Mouse (Mus musculus) intestine, embryonic 14.5 days (tissue): ENCODE measurements around the gene Abr. TPM values are rescaled to one million over a fixed set of nuclear protein-coding genes. Genes with fewer than 3 reads are reported as not detected.
A peak's percentile ranks its signal among the peaks of the same experiment; 100 is the strongest.

ENCODE experiments used
- ATAC-seq: fragments of 200-750 bp; cut with Nextera tagmentation; replicated peaks from 2 replicates; pipeline ENCODE4 v1.8.0; 2017; ENCODE audit warnings: low read depth, moderate number of reproducible peaks, moderate TSS enrichment, moderate library complexity; ENCODE audit not compliant: low FRiP score, low TSS enrichment
- DNase-seq: peaks from one replicate; pipeline ENCODE4 v3.0.0-alpha.2; 2018; ENCODE audit warnings: low spot score
- H3K27ac ChIP-seq: fragments of 300-500 bp; sonication (generic); 2 replicates; pipeline ENCODE4 v1.5.1; 2014; ENCODE audit warnings: low read depth, mild to moderate bottlenecking, control low read depth
- H3K27me3 ChIP-seq: fragments of 300-500 bp; sonication (generic); replicated peaks from 2 replicates; pipeline ENCODE4 v1.6.1; 2014; ENCODE audit warnings: low read length, control low read depth; ENCODE audit not compliant: control insufficient read depth, insufficient read depth
- H3K36me3 ChIP-seq: fragments of 300-500 bp; sonication (generic); 2 replicates; pipeline ENCODE4 v1.6.1; 2014; ENCODE audit warnings: low read length, control low read depth; ENCODE audit not compliant: control insufficient read depth, insufficient read depth
- H3K4me1 ChIP-seq: fragments of 300-500 bp; sonication (generic); replicated peaks from 2 replicates; pipeline ENCODE4 v1.6.1; 2014; ENCODE audit warnings: low read length, control low read depth, mixed read lengths; ENCODE audit not compliant: control insufficient read depth, insufficient read depth
- H3K4me2 ChIP-seq: fragments of 300-500 bp; sonication (generic); 2 replicates; pipeline ENCODE4 v1.6.1; 2014; ENCODE audit warnings: low read length
- H3K4me3 ChIP-seq: fragments of 300-500 bp; sonication (generic); 2 replicates; pipeline ENCODE4 v1.5.1; 2014; ENCODE audit warnings: low read depth, low read length, control low read depth, mixed read lengths
- H3K9ac ChIP-seq: fragments of 300-500 bp; sonication (generic); 2 replicates; pipeline ENCODE4 v1.6.1; 2014; ENCODE audit warnings: mild to moderate bottlenecking, low read length
- H3K9me3 ChIP-seq: fragments of 300-500 bp; sonication (generic); 2 replicates; pipeline ENCODE4 v1.6.1; 2016; ENCODE audit warnings: low read length, control low read depth; ENCODE audit not compliant: control insufficient read depth
- WGBS: fragments of 180-500 bp; shearing (Covaris S2); extraction: QIAGEN DNeasy Blood & Tissue Kit; methylation state at CpG from one replicate; pipeline ENCODE4 v1.1.7; 2014; 5-methylcytosine and 5-hydroxymethylcytosine counted together
- polyA plus RNA-seq: library from polyadenylated mRNA; unstranded; fragments of >200 nt; fragmentation: Nextera tagmentation; extraction: Ambion mirVana; gene quantifications from 2 replicates; pipeline ENCODE4 v1.2.1, GENCODE M21; 2014

Gene Abr
- polyA plus RNA-seq, 1 experiment from 2014 or later: 44.3 TPM

DNA sequence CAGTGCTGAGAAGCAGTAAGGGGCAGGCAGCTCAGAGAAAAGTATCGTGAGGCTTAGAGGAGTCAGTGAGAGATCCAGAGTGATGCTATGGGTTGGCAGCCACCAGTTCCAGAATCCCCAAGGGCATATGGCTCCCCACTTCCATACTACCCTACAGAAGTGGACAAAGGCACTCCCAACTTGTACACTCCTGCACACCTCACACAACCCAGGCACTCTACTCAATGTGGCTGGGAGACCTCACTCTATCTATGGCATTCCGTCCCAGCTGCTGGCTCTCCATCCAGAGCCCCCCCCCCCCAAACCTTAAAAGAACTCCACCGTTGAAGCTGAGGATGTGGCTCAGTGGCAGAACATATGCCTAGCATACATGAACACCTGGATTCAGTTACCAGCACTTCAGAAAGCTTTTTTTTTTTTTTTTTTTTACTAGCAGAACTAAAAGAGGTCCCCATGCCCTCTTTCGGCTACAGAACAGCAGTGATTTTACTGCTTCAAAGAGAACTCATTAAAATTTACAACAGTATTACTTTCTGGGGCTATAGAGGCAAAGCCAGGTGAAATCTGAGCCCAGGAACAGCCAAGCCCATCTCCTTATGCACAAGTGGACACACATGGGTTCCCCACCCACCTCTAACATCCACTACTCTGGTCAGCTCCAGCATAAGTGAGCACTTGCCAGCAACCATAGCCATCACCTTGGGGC, 96.3 kb downstream of the Abr start:
- Histone ChIP-seq H3K4me1 (peaks cover 16% of the 10 kb centered on the region), H3K27ac (no peak overlapping the region), H3K9ac (no peak overlapping the region), H3K36me3 (no peaks in the 10 kb centered on the region), H3K27me3 (no peaks in the 10 kb centered on the region), H3K9me3 (no peaks in the 10 kb centered on the region), H3K4me2 (no peak overlapping the region), H3K4me3 (no peak overlapping the region)
- no peak for DNase-seq
- no peak for ATAC-seq
- WGBS: 80% methylated on average over 4 of the region's 4 CpGs

- no peak for ATAC-seq
- no peak overlapping the region for H3K9ac ChIP-seq
- H3K9me3 ChIP-seq: no peaks in the 10 kb centered on the region
- WGBS: 11% methylated on average over 8 of the region's 8 CpGs
- peaks cover 11% of the 10 kb centered on the region for H3K4me1 ChIP-seq
- no peaks in the 10 kb centered on the region for H3K27me3 ChIP-seq
- H3K4me2 ChIP-seq: no peak overlapping the region
- DNase-seq: peak; percentile 75
- H3K4me3 ChIP-seq: no peak overlapping the region
- no peaks in the 10 kb centered on the region for H3K36me3 ChIP-seq
- no peak overlapping the region for H3K27ac ChIP-seq
Measured at GRCm38 (mm10) chr11:76524947-76525346, 97.2 kb downstream of the Abr start.

- H3K4me2 ChIP-seq: no peak overlapping the region
- H3K36me3 ChIP-seq: no peaks in the 10 kb centered on the region
- WGBS: 38% methylated on average over 4 of the region's 4 CpGs
- DNase-seq: no peak
- 0 out of 2 replicates have a peak, but pooled peaks have one; percentile 45 for ATAC-seq
- H3K4me1 ChIP-seq: no peaks in the 10 kb centered on the region; the same call in 1 of the 2 replicates
- H3K27ac ChIP-seq: no peak overlapping the region
- no peak overlapping the region for H3K4me3 ChIP-seq
- H3K9me3 ChIP-seq: no peaks in the 10 kb centered on the region
- H3K9ac ChIP-seq: no peak overlapping the region
- H3K27me3 ChIP-seq: no peaks in the 10 kb centered on the region
Measured at GRCm38 (mm10) chr11:76523356-76523755, 98.8 kb downstream of the Abr start.

GRCm38 (mm10) chr11:76520889-76521288, 101.2 kb downstream of the Abr start:
- Histone ChIP-seq H3K36me3 (no peaks in the 10 kb centered on the region), H3K9me3 (no peaks in the 10 kb centered on the region), H3K4me3 (no peak overlapping the region), H3K27ac (no peak overlapping the region), H3K9ac (no peak overlapping the region), H3K4me1 (no peaks in the 10 kb centered on the region; the same call in 1 of the 2 replicates), H3K27me3 (no peaks in the 10 kb centered on the region), H3K4me2 (no peak overlapping the region)
- 91% methylated on average over 6 of the region's 6 CpGs for WGBS
- DNase-seq: no peak
- no peak for ATAC-seq

DNA sequence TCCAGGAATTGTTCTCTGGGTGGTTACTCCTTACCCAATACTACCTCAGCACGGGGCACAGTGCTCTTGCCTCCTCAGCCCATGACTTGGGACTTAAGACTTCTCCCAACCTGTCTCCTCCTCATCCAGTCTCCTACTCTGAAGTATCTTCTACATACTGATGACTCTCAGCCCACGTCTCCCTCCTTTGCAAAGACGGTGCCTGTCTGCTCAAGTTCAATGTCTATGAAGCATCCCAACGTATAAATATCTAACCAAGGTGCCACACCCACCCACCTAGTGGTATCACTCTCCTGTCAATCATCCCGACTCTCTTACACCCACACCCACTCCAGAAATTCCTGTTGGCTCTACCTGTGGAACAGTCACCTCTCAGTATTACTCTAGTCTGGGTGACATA, 103.5 kb downstream of the Abr start:
- H3K4me2 ChIP-seq: no peak overlapping the region
- 77% methylated on average over 5 of the region's 5 CpGs for WGBS
- H3K36me3 ChIP-seq: no peaks in the 10 kb centered on the region
- no peak overlapping the region for H3K9ac ChIP-seq
- no peaks in the 10 kb centered on the region for H3K9me3 ChIP-seq
- H3K4me1 ChIP-seq: no peaks in the 10 kb centered on the region; the same call in 1 of the 2 replicates
- no peaks in the 10 kb centered on the region for H3K27me3 ChIP-seq
- no peak for ATAC-seq
- DNase-seq: no peak
- no peak overlapping the region for H3K4me3 ChIP-seq
- H3K27ac ChIP-seq: no peak overlapping the region

- Histone ChIP-seq H3K27ac (no peak overlapping the region), H3K4me2 (no peak overlapping the region), H3K36me3 (no peaks in the 10 kb centered on the region), H3K9me3 (no peaks in the 10 kb centered on the region), H3K27me3 (no peaks in the 10 kb centered on the region), H3K4me1 (no peaks in the 10 kb centered on the region; the same call in 1 of the 2 replicates), H3K9ac (no peak overlapping the region), H3K4me3 (no peak overlapping the region)
- ATAC-seq (no peak), DNase-seq (no peak)
- WGBS: 87% methylated on average over 4 of the region's 4 CpGs
Measured at GRCm38 (mm10) chr11:76518125-76518524, 104.0 kb downstream of the Abr start.

- H3K9ac ChIP-seq: no peak overlapping the region
- H3K4me2 ChIP-seq: no peak overlapping the region
- no peak overlapping the region for H3K4me3 ChIP-seq
- no peak overlapping the region for H3K27ac ChIP-seq
- no peak for ATAC-seq
- 0 out of 2 replicates have a peak, but pooled peaks cover 4% of the 10 kb centered on the region for H3K4me1 ChIP-seq
- H3K9me3 ChIP-seq: no peaks in the 10 kb centered on the region
- 61% methylated on average over 3 of the region's 3 CpGs for WGBS
- no peaks in the 10 kb centered on the region for H3K27me3 ChIP-seq
- no peaks in the 10 kb centered on the region for H3K36me3 ChIP-seq
- no peak for DNase-seq
Measured at GRCm38 (mm10) chr11:76516951-76517350, 105.2 kb downstream of the Abr start.

DNA sequence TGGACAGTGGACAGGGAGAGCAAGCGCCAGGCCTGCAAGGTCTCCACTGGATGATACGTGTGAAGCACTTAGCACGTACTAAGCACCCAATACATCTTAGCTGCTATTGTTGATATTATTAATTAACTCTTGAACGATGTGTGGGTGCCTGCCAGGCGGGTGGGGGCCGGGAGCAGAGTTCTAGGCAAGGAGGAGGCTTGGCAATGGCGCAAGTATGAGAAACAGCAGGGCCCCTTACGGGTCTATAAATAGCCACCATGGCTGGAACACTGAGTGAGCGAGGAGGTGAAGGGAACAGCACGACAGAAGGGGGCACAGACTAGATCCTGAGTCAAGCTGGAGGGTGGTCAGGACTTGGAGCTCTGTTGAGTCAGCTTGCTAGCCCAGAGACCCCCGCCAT, 107.0 kb downstream of the Abr start:
- DNase-seq (no peak), ATAC-seq (no peak)
- WGBS: 61% methylated on average over 11 of the region's 11 CpGs
- H3K4me1 ChIP-seq: peaks cover 14% of the 10 kb centered on the region
- no peaks in the 10 kb centered on the region for H3K27me3 ChIP-seq
- H3K27ac ChIP-seq: no peak overlapping the region
- H3K9ac ChIP-seq: no peak overlapping the region
- H3K4me2 ChIP-seq: no peak overlapping the region
- H3K9me3 ChIP-seq: no peaks in the 10 kb centered on the region
- H3K36me3 ChIP-seq: no peaks in the 10 kb centered on the region
- H3K4me3 ChIP-seq: no peak overlapping the region

DNA sequence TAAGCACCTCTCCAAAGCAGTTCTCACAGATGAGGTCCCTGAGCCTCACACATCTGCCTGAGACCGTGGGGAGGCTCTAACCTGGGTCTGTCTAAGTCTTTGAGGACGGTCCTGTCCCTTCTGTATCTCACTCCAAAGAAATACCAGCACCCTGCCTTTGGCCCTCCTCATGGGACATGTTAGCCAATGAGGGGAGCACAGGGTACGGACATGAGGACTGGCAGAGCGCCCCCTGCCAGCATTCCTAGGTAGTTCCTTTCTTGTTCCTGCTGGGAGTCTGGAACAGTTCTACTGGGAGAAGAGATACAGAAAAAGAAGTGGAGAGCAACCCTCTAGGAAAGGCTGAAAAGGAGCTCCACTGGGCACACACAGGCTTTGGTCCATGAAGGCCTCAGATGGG, 111.1 kb downstream of the Abr start:
- Histone ChIP-seq H3K36me3 (no peaks in the 10 kb centered on the region), H3K9me3 (no peaks in the 10 kb centered on the region), H3K4me2 (no peak overlapping the region), H3K9ac (no peak overlapping the region), H3K4me1 (peaks cover 14% of the 10 kb centered on the region), H3K27ac (no peak overlapping the region), H3K4me3 (no peak overlapping the region), H3K27me3 (no peaks in the 10 kb centered on the region)
- DNase-seq (no peak), ATAC-seq (no peak)
- 57% methylated on average over 4 of the region's 4 CpGs for WGBS
